Mouse (Mus musculus) fibroblast of lung, adult 2 months (primary cell): ENCODE results near the gene Tmem238.

Experiments used
- DNase-seq: peaks from one replicate; pipeline ENCODE4 v3.0.0-alpha.2; 2011; ENCODE audit warnings: low read depth

Gene Tmem238

GRCm38 (mm10) chr7:4746326-4746980 lies 43.0 kb downstream of the Tmem238 start:
- DNase-seq, result no peak

GRCm38 (mm10) chr7:4744886-4745285 lies 44.6 kb downstream of the Tmem238 start:
- no peak for DNase-seq

- no peak for DNase-seq
Observed at GRCm38 (mm10) chr7:4743354-4743753, 46.1 kb downstream of the Tmem238 start.

DNA sequence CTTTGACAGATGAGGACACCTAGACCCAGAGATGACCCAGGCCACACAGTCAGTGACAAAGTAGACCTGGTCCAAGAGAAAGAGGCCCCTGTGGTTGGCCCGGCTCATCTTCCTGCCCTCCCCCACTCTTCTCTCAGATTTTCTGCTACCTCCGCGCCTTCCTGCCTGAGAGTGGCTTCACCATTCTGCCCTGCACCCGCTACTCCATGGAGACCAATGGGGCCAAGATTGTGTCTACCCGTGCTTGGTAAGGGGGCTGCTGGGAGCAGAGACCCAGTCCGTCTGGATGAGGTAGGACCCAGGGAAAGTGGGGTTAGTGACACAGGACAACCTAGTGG lies 47.0 kb downstream of the Tmem238 start:
- DNase-seq, result no peak

DNA sequence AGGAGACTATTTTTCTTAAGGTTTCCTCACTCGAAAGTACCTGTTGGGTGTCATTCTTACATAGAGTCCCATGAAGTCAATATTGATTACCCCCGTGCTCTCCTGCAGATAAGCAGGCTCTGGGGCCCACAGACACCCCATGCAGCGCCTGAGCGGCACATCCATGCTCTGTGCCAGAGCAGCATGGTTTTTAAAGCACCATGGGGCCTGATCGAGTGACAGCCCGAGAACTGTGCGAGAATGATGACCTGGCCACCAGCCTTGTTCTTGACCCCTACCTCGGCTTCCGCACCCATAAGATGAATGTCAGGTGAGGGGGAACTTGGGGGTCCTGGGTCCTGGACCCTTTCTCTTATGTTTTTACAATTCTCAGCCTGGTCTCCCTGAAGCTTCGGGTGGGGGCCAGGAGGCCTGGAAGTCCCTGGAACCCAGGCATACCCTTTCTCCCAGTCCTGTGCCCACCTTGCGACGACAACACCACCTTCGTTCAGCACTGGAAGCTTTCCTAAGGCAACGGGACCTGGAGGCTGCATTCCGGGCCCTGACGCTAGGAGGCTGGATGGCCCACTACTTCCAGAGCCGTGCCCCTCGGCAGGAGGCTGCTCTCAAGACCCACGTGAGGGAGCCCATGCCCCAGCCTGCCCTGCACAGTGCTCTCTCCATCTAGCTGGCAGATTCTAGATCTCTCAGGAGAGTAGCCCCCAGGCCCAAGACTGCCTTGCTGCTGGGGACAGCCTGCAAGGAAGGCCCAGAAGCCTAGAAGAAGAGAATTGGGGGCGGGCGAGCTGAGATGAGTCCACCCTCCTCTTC lies 47.6 kb downstream of the Tmem238 start:
- no peak for DNase-seq

DNA sequence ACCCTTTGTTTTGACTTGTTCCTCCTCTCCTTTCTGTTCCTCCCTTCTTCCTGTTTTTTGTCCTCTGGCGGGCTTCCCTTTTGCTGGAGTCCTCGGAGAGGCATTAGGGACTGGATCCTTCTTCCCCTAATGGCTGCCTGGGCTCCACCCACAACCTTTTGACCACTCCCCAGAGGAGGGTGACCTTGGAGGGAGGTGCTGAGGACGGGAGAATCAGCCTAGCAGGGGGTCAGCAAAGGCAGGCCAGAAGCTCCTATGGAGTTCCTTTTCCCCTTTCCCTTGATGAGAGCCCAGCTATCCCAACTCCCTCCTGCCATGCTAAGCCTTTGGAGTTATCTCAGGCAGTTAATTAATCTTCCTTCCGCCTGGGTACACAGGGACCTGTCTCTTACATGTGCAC lies 48.3 kb downstream of the Tmem238 start:
- no peak for DNase-seq

DNA sequence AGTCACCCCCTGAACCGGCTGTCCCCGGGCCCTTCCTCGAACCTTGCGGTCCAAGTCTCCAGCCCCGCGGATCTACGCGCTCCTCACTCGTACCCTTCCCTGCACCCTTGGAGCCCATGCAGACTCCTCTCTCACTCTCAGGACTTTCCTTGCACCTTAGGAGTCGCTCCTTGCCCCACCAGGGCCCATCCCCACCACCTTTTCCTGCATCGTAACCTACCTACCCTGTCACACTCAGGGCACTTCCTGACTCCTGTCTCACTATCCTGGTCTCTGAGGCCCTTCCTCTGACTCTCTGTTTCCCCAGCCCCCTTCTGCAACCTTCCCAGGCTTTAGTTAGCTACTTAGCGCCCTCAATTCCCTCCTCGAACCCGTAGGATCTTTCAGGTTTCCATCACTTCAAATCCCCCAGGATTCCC lies 49.1 kb downstream of the Tmem238 start:
- no peak for DNase-seq

- DNase-seq, result peak; percentile 100
Observed at GRCm38 (mm10) chr7:4739544-4740275, 49.7 kb downstream of the Tmem238 start, which contains the start of gene Kmt5c. Gene Kmt5c (plus strand): TSS chr7:4740115.

DNA sequence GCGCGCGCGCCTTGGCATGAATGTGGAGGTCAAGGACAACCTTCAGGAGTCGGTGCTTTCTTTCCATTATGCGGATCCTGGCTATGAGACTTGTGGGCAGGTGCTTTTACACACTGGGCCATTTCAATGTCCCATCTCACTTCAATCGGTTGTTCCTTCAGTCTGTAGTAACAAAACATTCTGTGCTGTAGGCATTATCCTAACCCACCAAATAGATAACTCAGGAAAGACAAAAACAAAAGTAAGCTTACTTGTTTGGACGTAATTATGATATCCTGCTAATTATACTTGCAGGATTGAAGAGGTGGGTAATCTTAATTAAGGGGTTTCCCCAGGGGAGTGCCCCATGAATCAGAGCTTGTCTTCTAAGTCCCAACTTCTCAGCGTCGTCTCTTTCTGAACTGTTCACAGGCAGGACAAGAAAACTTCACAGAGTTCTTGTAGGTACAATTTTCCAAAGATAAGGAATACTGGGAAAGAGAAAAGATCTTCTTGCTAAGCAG lies 50.4 kb downstream of the Tmem238 start:
- no peak for DNase-seq
